Mouse (Mus musculus): ENCODE results near the gene Srebf1. TPM values are rescaled to one million over a fixed set of nuclear protein-coding genes. Genes with fewer than 3 reads are reported as not detected.

The Srebf1 gene
- polyA plus RNA-seq, 1 experiment from 2014 or later = 45.7 TPM

- no peak overlapping the region for H3K27ac ChIP-seq
- peaks cover 31% of the 10 kb centered on the region for H3K36me3 ChIP-seq
- ATAC-seq = no peak
- no peaks in the 10 kb centered on the region for H3K9me3 ChIP-seq (replicated peaks)
- no peaks in the 10 kb centered on the region for H3K27me3 ChIP-seq (replicated peaks)
- 0 out of 2 replicates have a peak, but pooled peaks cover 14% of the 10 kb centered on the region for H3K4me1 ChIP-seq
- no peak overlapping the region for H3K4me2 ChIP-seq
- no peak overlapping the region for H3K9ac ChIP-seq
- H3K4me3 ChIP-seq = no peak overlapping the region
- 87% methylated on average over 2 of the region's 2 CpGs for WGBS (ENCODE audit: insufficient replicate concordance)
These were observed 31.2 kb upstream of the Srebf1 start for GRCm38 (mm10) chr11:60253546-60253945.

DNA sequence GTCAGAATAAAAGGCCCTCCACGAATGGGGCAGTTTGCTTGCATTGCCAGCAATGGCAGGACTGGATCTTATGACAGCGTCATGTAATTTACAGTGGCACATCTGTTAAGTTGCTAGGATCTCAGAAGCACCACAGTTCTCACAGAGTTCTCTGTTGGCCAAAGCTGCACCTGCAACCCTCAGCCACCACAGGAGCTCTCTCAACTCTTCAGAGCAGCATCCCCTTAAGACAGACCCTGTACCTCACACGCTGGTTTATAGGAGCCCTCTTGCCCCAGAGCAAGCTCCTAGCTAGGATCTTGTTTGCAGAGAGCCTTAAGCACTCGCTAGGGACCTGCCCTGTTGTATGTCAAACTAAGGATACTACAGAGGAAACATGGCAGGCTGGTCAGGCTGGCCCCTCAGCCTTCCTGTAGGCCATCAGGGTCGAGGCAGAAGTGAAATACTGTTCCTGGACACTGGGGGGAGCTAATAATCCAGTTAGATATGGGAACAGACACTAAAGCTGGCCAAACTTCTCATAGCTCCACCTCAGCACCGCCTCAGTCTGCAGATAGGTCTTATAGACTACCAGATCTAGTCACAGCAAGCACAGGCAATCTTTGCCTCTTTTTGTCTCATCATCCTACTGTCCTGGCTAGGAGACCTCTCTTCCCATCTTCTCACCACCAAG, 28.7 kb upstream of the Srebf1 start:
- Histone ChIP-seq H3K27ac (0 out of 2 replicates have a peak overlapping the region, but pooled peaks have one; percentile 16), H3K4me3 (no peak overlapping the region), H3K9me3 (replicated peaks) (no peaks in the 10 kb centered on the region), H3K27me3 (replicated peaks) (no peaks in the 10 kb centered on the region), H3K4me1 (0 out of 2 replicates have a peak, but pooled peaks cover 20% of the 10 kb centered on the region), H3K9ac (no peak overlapping the region), H3K4me2 (no peak overlapping the region), H3K36me3 (peaks cover 17% of the 10 kb centered on the region)
- peak; percentile 47; the same call in 1 of the 2 replicates for ATAC-seq
- 56% methylated on average over 6 of the region's 6 CpGs for WGBS (ENCODE audit: insufficient replicate concordance)

- no peak overlapping the region for H3K9ac ChIP-seq
- no peak overlapping the region for H3K4me2 ChIP-seq
- H3K27me3 ChIP-seq (replicated peaks) = no peaks in the 10 kb centered on the region
- H3K4me1 ChIP-seq = 0 out of 2 replicates have a peak, but pooled peaks cover 20% of the 10 kb centered on the region
- no peak overlapping the region for H3K4me3 ChIP-seq
- H3K36me3 ChIP-seq = peaks cover 23% of the 10 kb centered on the region
- H3K27ac ChIP-seq = no peak overlapping the region
- H3K9me3 ChIP-seq (replicated peaks) = no peaks in the 10 kb centered on the region
- WGBS (ENCODE audit: insufficient replicate concordance) = 83% methylated on average over 2 of the region's 2 CpGs
- ATAC-seq = no peak
These were observed 27.5 kb upstream of the Srebf1 start for GRCm38 (mm10) chr11:60249885-60250284.

- H3K27ac ChIP-seq = no peak overlapping the region
- peaks cover 14% of the 10 kb centered on the region for H3K36me3 ChIP-seq
- no peak for ATAC-seq
- no peak overlapping the region for H3K4me2 ChIP-seq
- 52% methylated on average over 13 of the region's 13 CpGs for WGBS (ENCODE audit: insufficient replicate concordance)
- no peak overlapping the region for H3K9ac ChIP-seq
- H3K4me3 ChIP-seq = no peak overlapping the region
- H3K27me3 ChIP-seq (replicated peaks) = no peaks in the 10 kb centered on the region
- H3K4me1 ChIP-seq = 0 out of 2 replicates have a peak, but pooled peaks cover 20% of the 10 kb centered on the region
- no peaks in the 10 kb centered on the region for H3K9me3 ChIP-seq (replicated peaks)
These were observed 26.4 kb upstream of the Srebf1 start for GRCm38 (mm10) chr11:60248596-60249404.

GRCm38 (mm10) chr11:60247753-60248550, 25.6 kb upstream of the Srebf1 start:
- peaks cover 14% of the 10 kb centered on the region for H3K36me3 ChIP-seq
- 0 out of 2 replicates have a peak, but pooled peaks cover 20% of the 10 kb centered on the region for H3K4me1 ChIP-seq
- no peak for ATAC-seq
- no peak overlapping the region for H3K4me3 ChIP-seq
- H3K27me3 ChIP-seq (replicated peaks) = no peaks in the 10 kb centered on the region
- no peak overlapping the region for H3K27ac ChIP-seq
- H3K9ac ChIP-seq = no peak overlapping the region
- no peaks in the 10 kb centered on the region for H3K9me3 ChIP-seq (replicated peaks)
- H3K4me2 ChIP-seq = no peak overlapping the region
- 56% methylated on average over 5 of the region's 5 CpGs for WGBS (ENCODE audit: insufficient replicate concordance)

DNA sequence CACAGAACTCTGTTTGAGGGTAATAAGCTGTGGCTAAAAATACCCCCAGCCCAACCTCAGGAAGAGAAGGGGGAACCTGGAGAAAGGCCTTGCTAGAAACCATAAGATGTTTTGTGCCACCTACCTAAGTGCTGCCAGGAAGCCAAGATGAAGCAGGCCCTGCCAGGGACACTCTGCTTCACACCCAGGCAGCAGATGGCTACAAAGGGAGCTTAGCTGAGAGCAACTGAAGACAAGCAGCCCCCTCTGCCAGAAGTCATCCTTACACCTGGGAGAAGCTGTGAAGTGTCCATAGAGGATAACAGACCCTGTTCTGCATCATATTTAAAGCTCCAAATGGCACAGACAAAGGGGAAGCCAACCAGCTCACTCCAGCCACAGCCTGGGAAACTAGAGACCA, 23.7 kb upstream of the Srebf1 start:
- no peaks in the 10 kb centered on the region for H3K9me3 ChIP-seq (replicated peaks)
- ATAC-seq = no peak
- H3K27ac ChIP-seq = no peak overlapping the region

GRCm38 (mm10) chr11:60244503-60245143, 22.2 kb upstream of the Srebf1 start:
- H3K9ac ChIP-seq = no peak overlapping the region
- no peak overlapping the region for H3K4me3 ChIP-seq
- H3K4me1 ChIP-seq = 0 out of 2 replicates have a peak, but pooled peaks cover 17% of the 10 kb centered on the region
- no peaks in the 10 kb centered on the region for H3K27me3 ChIP-seq (replicated peaks)
- H3K4me2 ChIP-seq = no peak overlapping the region
- no peak overlapping the region for H3K27ac ChIP-seq
- peaks cover 30% of the 10 kb centered on the region for H3K36me3 ChIP-seq
- 72% methylated on average over 11 of the region's 11 CpGs for WGBS (ENCODE audit: insufficient replicate concordance)
- ATAC-seq = no peak
- no peaks in the 10 kb centered on the region for H3K9me3 ChIP-seq (replicated peaks)

More for the DNA sequence above, 23.7 kb upstream of the Srebf1 start:
- no peaks in the 10 kb centered on the region for H3K27me3 ChIP-seq (replicated peaks)
- no peak overlapping the region for H3K9ac ChIP-seq
- H3K36me3 ChIP-seq = peaks cover 25% of the 10 kb centered on the region
- no peak overlapping the region for H3K4me2 ChIP-seq
- 0 out of 2 replicates have a peak, but pooled peaks cover 17% of the 10 kb centered on the region for H3K4me1 ChIP-seq
- no peak overlapping the region for H3K4me3 ChIP-seq

DNA sequence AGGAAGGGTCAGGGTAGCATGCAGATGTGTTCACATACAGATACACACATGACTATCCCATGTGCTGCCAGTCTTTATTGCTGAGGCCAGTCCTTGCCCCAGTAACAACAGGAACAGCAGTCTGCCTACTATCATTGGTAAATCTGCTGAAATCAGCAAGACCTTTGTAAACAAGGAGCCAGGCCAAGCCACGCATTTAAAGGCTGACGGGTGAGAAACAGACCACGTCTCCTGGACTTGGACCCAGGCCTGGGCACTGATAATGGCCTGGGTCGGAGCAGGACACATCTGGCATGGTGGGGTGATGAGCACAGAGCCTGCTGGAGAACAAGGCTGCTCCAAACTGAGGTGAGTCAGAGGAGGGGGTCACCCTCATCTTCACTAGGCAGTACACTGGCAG, 18.1 kb upstream of the Srebf1 start:
- no peak overlapping the region for H3K4me2 ChIP-seq
- no peak overlapping the region for H3K27ac ChIP-seq
- H3K4me1 ChIP-seq = peaks cover 6% of the 10 kb centered on the region
- no peak overlapping the region for H3K4me3 ChIP-seq
- no peak overlapping the region for H3K9ac ChIP-seq
- H3K9me3 ChIP-seq (replicated peaks) = no peaks in the 10 kb centered on the region
- H3K27me3 ChIP-seq (replicated peaks) = no peaks in the 10 kb centered on the region
- no peak for ATAC-seq
- WGBS (ENCODE audit: insufficient replicate concordance) = 80% methylated on average over 4 of the region's 4 CpGs
- peaks cover 31% of the 10 kb centered on the region for H3K36me3 ChIP-seq

DNA sequence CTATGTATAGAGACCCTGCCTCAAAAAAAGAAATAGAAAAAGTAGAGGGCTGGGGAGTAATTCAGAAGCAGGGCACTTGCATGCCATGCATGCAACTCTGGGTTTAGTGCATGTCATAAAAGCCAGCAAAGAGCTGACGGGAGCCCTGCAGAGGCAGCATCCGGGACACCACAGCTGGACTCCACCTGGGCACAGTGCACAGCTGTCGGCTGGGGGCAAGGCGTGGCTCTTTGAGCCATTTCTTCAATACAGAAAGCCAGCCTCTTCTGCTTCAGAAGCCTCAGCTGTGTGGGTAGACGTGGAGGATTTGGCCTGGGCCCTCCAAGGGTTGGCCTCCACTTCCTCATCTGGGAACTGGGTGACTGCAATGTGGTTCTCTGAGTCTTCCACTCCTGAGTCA, 13.0 kb upstream of the Srebf1 start:
- Histone ChIP-seq H3K36me3 (peaks cover 12% of the 10 kb centered on the region), H3K27ac (no peak overlapping the region), H3K9ac (no peak overlapping the region), H3K9me3 (replicated peaks) (no peaks in the 10 kb centered on the region), H3K4me3 (no peak overlapping the region), H3K4me2 (no peak overlapping the region), H3K4me1 (peaks cover 18% of the 10 kb centered on the region), H3K27me3 (replicated peaks) (no peaks in the 10 kb centered on the region)
- WGBS (ENCODE audit: insufficient replicate concordance) = 76% methylated on average over 5 of the region's 5 CpGs
- ATAC-seq = no peak

DNA sequence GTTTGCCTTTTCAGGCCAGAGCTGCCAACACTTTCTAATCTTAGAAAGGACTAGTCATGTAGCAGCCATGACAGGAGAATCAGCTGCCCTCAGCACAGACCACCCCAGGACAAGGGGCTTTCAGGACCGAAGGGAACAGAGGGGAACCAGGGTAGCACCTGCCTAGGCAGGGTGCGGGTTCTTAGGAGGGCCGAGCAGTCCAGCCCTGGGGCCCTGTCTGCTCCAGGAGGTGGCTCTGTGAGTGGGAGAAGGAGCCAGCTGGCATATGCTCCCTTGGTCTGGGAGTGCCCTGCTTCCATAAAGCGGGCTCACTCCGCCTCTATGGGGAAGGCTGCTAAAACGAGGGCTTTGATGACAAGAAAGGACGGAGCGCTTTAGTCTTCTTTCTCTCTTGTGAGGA, 10.9 kb upstream of the Srebf1 start:
- H3K9me3 ChIP-seq (replicated peaks) = no peaks in the 10 kb centered on the region
- H3K36me3 ChIP-seq = peaks cover 11% of the 10 kb centered on the region; the same call in 1 of the 2 replicates
- H3K4me2 ChIP-seq = no peak overlapping the region
- WGBS (ENCODE audit: insufficient replicate concordance) = 74% methylated on average over 8 of the region's 8 CpGs
- H3K4me1 ChIP-seq = peaks cover 26% of the 10 kb centered on the region
- ATAC-seq = no peak
- H3K9ac ChIP-seq = no peak overlapping the region
- H3K27ac ChIP-seq = no peak overlapping the region
- no peaks in the 10 kb centered on the region for H3K27me3 ChIP-seq (replicated peaks)
- no peak overlapping the region for H3K4me3 ChIP-seq

GRCm38 (mm10) chr11:60232441-60233058, 10.2 kb upstream of the Srebf1 start:
- Histone ChIP-seq H3K4me3 (no peak overlapping the region), H3K27ac (no peak overlapping the region), H3K4me2 (no peak overlapping the region), H3K27me3 (replicated peaks) (no peaks in the 10 kb centered on the region), H3K36me3 (peaks cover 11% of the 10 kb centered on the region; the same call in 1 of the 2 replicates), H3K4me1 (peaks cover 31% of the 10 kb centered on the region), H3K9me3 (replicated peaks) (no peaks in the 10 kb centered on the region), H3K9ac (no peak overlapping the region)
- no peak for ATAC-seq
- 75% methylated on average over 14 of the region's 14 CpGs for WGBS (ENCODE audit: insufficient replicate concordance)
